Mouse (Mus musculus): ENCODE measurements around the gene Cd86.

Cd86 gene

DNA sequence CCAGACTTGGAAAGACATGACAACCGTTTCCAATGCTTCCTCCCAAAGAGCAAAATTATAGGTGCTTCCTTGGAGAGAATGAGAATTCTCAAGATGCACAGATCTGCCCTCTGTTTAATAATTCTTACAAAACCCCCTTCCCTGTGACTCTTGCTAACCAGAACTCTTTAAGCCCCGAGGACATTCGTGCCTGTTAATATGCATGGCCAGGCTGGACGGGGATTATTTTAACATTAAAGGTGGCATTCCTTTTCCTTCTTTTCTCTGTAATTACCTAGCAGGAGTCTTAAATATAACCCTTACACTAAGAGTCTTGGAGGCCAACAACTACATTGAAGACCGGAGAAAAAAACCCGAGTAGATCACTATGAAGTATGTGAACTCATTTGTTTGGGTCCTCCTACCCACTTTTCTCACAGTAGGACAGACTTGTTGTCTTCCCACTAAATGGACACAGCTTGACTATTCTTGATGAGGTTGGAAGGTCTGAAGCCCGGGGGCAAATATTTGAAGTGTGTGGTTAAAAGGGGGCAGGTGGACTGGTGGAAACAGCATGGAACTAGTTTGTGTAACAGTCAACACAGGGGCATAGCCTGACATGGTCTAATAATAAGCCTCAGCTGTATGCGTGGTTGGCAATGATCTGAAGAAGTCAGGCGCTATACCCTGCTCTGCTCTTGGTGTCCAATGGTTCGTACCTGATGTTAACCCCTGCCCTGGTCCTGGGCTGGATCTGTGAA lies 69.0 kb downstream of the Cd86 start:
- no peak for DNase-seq

DNA sequence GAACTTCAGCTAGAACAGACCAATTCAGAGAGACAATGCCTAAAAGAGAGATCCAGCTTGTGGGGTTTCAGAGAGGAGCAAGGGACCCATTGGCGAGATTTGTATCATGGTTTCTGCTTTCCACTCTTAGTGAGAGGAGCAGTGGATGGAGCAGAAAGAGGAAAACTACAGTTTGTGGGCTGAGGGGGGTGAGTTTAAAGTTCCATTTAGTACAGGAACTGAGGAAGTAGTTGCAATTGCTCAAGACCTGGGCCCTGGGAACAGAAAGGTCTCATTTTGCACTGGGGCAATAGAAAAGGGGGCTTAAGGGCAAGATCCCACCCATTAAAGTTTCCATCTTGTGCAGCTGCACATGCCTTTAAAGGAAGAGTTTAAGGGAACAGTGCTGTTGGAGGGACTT lies 76.0 kb downstream of the Cd86 start:
- DNase-seq = no peak

DNA sequence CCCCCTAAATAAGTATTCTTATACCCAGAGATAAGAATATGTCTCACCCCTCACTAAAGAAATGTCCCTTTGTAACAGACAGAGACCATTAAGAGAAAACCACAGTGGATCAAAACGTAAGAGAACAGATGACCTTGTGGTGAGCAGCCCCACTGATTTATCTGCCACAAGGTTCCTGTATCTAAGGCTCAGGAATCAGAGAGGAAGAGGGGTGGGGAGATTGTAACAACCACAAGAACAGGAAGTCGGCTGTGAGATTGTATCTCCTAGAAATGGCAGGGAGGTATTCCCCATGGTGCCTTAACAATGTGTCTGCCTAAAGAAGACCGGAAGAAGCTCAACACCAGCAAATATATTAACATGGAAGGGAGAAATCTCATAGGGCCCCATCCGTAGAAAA lies 77.9 kb downstream of the Cd86 start:
- no peak for DNase-seq

DNA sequence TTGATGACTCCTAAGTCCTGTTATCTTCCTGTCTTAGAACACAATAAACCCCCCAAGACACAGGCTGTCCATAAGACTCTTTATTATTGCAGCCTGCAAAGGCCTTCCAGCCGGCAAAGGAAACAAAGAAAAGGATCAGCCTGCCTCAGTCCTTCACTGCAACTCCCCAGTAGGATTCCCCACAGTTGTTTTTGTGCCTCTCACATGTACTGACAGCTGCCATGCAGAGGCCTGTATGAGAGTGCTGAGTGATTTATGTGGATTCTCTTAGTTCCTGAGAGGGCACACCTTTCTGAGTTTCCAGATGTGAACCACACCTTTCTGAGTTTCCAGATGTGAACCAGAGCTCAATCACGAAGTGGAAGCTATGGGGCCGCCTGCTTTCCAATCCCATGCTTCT lies 83.8 kb downstream of the Cd86 start:
- no peak for DNase-seq

DNA sequence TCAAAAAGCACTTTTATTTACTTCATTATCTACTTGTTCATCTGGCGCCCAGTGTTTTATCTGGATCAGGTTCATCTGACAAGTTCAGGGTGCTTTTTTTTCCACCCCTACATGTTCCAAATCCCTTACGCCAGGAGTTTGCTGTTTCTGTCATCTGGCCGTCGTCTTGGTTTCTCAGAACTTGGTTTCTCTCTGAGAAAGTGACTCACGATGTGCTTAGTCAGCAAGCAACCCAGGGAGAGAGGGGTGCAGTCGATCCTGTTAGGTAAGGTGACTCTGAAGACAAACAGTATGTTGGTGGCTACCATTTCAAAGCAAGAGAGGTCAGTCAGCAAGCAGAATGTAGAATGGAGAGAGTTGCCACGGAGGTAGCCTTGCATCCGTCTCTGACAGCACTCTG lies 93.9 kb downstream of the Cd86 start:
- no peak for DNase-seq

DNA sequence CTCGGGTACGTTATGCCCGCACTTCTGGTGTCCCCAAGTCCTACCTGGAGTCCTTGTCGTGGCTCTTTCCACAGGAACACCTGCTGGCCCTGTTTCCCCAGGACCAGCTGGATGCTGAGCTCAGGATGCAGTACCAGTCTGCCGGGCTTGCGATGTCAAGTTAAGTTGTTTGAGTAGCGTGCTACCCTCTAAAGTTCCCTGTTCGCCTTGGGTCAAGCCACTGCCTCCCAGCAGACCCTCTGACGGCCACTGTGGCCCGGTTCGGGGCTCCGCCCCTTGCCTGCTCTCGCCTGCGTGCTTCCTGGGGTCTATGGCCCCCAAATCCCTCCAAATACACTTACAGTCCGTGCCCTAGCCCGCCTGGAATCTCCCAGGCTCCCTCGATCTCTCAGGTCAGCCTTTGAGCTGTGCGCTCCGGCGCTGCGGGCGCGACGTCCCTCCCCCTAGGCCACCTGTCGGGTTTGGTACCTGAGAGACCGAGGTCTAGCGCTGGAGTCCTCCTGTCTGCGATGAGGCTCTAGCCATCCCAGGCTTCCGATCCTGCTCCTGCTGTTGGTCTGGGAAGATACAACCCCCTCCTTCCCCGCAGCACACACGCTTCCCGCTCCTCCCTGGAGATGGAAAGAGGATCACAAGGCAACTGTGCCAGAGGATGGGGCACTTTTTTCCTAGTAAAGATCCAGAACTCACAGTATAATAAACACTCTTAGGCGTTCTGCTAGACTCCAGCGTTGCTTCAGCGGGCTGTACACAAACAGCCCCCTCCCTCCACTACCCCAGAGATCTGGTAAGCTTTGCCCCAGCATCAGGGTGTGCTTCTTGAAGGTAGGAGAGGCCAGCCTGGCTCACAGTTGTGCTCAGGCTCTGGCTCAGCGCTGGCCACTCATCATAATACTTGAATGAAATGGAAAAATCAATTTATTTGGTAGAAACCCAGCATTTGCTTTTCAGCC lies 104.2 kb downstream of the Cd86 start, which contains the start of gene Casr:
TSS of gene Casr (minus strand) at position 756 of the 953 bp plus-strand sequence.
- DNase-seq = no peak

DNA sequence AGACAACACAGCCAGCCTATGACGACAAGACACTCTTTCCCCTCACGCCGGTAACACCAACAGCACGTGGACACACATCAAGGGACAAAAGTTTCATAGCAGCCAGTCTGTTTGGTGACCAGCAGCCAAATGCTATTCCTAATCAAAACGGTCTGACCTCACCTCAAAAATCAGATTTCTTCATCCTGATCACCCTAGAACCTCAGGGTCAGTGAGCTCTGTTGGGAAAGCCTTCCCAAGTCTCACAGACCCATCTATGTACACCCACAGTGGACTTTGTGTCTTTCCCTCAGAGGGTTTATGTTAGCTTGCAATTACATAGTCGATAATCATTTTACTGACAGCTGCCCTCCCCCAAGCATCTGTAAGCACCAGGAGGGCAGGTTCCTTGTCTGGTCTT lies 106.3 kb downstream of the Cd86 start:
- no peak for DNase-seq

DNA sequence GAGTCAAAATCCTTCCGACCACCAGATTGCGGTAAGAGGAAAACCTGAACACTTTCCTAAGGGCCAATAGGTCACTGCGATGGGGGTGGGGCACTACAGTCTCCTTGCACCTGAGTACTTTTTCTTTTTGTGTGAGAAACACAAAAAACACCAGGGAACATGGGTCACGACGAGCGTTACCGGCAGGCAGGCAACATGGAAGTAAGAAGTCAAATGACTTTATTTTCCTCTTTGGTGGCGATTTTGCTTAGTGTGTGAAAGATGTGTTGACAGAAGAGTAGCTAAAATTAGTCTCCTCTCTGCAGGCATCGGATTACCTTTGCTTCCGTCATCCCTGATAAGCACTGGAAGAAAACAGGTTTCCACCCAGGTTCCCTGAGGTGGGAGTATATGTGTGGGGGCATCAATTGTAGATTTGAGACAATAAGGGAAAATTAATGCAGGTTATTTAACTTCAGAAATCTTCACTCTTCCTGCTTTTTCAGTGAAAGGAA lies 110.2 kb downstream of the Cd86 start:
- DNase-seq = no peak

Measured in right cerebral cortex, postnatal 4 days (tissue).